Mouse (Mus musculus): ENCODE measurements around the gene Krtap11-1.

Gene Krtap11-1

GRCm38 (mm10) chr16:89571083-89571482, at the start of gene Krtap11-1:
Gene Krtap11-1 (minus strand): TSS chr16:89571183.
- DNase-seq (ENCODE audit: low read depth, low spot score), result no peak

GRCm38 (mm10) chr16:89618190-89618589, 47.2 kb upstream of the Krtap11-1 start:
- no peak for DNase-seq (ENCODE audit: low read depth, low spot score)

- no peak for DNase-seq (ENCODE audit: low read depth, low spot score)
These were observed 46.3 kb upstream of the Krtap11-1 start for GRCm38 (mm10) chr16:89617251-89617650.

GRCm38 (mm10) chr16:89613726-89614125, 42.7 kb upstream of the Krtap11-1 start:
- DNase-seq (ENCODE audit: low read depth, low spot score), result no peak

GRCm38 (mm10) chr16:89608791-89609185, 37.8 kb upstream of the Krtap11-1 start:
- DNase-seq (ENCODE audit: low read depth, low spot score), result no peak

- DNase-seq (ENCODE audit: low read depth, low spot score), result no peak
These were observed 37.3 kb upstream of the Krtap11-1 start for GRCm38 (mm10) chr16:89608161-89608790.

DNA sequence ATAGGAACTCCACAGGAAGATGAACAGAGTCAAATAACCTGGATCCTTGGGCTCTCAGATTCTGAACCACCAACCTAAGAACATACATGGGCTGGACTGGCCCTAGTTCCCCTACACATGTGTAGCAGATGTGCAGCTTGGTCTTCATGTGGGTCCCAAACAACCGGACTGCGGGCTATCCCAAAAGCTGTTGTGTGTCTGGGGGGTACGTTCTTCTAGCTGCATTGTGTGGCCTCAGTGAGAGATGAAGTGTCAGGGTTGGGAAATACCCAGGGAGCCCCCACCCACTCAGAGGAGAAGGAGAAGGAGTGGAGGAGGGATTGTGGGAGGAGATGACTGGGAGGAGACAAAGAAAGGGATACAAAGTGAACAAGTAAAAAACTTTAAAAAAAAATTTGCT, 36.0 kb upstream of the Krtap11-1 start:
- no peak for DNase-seq (ENCODE audit: low read depth, low spot score)

GRCm38 (mm10) chr16:89587209-89587608, 16.2 kb upstream of the Krtap11-1 start:
- no peak for DNase-seq (ENCODE audit: low read depth, low spot score)

- DNase-seq (ENCODE audit: low read depth, low spot score), result no peak
These were observed 14.9 kb upstream of the Krtap11-1 start for GRCm38 (mm10) chr16:89585604-89586508.

DNA sequence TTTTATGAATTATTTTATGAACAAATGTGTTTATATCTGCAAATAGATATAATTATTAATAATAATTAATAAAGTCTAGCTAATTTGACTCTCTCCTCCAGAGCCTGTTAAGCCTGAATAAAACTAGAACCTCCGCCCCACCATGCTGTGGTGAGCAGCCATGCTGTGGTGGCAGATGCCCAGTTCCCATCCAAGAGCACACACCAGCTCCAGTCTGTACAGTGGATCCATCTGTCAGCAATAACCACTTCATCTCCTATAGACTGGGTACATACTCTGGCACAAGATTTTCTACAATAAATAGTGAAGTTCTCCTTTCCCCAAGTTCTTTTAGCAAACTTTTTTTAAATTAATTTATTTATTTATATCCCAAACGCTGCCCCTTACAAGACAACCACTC, 10.7 kb upstream of the Krtap11-1 start:
- DNase-seq (ENCODE audit: low read depth, low spot score), result no peak

GRCm38 (mm10) chr16:89570516-89570915, 467 bp downstream of the Krtap11-1 start:
- DNase-seq (ENCODE audit: low read depth, low spot score), result no peak

- no peak for DNase-seq (ENCODE audit: low read depth, low spot score)
These were observed 1.8 kb downstream of the Krtap11-1 start for GRCm38 (mm10) chr16:89569136-89569535.

- DNase-seq (ENCODE audit: low read depth, low spot score), result no peak
These were observed 2.8 kb downstream of the Krtap11-1 start for GRCm38 (mm10) chr16:89568141-89568540.

- DNase-seq (ENCODE audit: low read depth, low spot score), result no peak
These were observed 20.7 kb downstream of the Krtap11-1 start for GRCm38 (mm10) chr16:89550298-89550697.

- no peak for DNase-seq (ENCODE audit: low read depth, low spot score)
These were observed 32.9 kb downstream of the Krtap11-1 start for GRCm38 (mm10) chr16:89538031-89538484.

- DNase-seq (ENCODE audit: low read depth, low spot score), result no peak
These were observed 33.6 kb downstream of the Krtap11-1 start for GRCm38 (mm10) chr16:89537349-89537748.

- no peak for DNase-seq (ENCODE audit: low read depth, low spot score)
These were observed 40.4 kb downstream of the Krtap11-1 start for GRCm38 (mm10) chr16:89530547-89530946.

- no peak for DNase-seq (ENCODE audit: low read depth, low spot score)
These were observed 41.1 kb downstream of the Krtap11-1 start for GRCm38 (mm10) chr16:89529846-89530245.

DNA sequence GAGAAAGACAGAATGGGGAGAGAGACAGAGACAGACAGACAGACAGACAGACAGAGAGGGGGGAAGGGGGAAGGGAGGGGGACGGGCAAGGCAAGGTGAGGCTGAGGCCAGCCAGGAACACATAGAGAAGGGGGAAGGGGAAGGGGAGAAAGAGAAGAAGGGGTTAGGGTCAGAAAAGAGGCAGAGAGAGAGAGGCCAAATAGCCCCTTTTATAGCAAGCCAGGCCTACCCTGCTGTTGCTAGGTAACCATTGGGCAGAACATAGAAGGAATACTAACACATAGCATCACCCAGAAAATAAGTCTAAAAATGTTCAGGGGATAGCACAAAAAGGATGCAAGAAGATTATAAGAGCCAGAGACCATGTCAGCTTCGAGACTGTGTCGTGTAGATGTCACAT, 42.6 kb downstream of the Krtap11-1 start:
- no peak for DNase-seq (ENCODE audit: low read depth, low spot score)

DNA sequence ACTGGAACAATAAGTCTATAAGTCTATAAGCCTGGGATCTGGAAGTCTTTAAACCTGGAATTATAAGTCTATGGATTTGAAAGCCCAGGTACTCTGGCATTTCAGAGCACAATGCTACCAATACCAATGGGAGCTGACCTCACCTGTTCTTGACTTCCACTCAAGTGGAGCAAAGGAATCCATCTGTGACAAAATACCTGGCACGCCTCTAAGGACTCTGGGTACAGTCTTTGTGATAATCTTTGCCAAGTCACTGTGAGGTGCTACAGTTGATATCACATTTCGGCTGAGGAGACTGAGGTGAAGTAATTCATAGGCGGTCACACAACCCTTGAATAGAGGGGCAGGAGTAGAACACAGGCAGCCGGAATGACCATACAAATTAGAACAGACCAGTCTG, 50.0 kb downstream of the Krtap11-1 start:
- DNase-seq (ENCODE audit: low read depth, low spot score), result no peak

DNA sequence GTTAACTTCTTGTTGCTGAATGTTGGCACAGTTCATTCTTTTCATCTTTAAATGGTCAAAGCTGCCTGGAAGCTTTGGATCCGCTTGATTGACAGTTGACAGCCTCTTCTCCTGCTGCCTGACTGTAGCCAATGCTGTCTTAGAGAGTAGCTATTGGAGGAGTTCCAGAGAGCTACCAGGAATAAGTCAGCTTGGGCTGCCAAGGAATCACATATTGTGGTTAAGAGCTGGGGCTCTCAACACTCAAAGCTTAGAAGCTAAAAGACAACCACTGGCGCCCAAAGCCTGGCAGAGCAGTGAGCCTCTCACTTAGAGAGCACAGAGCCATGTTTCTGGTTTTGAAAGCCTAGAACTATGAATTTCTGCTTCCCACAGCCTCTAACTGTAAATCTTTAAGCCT, 50.4 kb downstream of the Krtap11-1 start:
- DNase-seq (ENCODE audit: low read depth, low spot score), result no peak
